In the genomic region with DNA sequence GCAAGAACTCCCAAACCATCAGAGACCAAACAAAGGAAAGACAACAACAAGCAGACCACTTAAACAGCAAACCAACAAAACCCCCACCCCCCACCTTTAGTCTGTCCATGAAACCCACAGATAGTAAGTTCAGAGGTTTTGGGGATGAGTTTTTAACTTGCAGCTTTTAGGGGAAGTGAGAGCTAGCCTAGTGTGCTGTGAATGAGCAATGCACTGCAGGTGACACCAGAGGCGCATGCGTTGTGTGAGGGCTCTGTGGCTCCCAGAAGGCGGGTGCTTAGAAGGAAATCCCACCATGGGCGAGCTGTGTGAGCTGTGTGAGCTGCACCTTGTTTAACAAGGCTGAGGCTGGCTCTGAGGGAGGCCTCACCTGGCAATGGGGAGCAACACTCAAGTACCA, we compare ENCODE assay signal across 17 mouse cellular contexts. TPM values are rescaled to one million over a fixed set of nuclear protein-coding genes. Genes with fewer than 3 reads are reported as not detected.
"Had no signal": no experiment of that assay in that cellular context is flagged by ENCODE, and none has a peak within 500 bp of the region (broad histone marks: within the 10 kb centered on the region; RNA-seq: fewer than 3 reads in every experiment).

No protein-coding gene starts in this region.

- ATAC-seq: liver, embryonic 12.5 days had no signal

- DNase-seq: kidney, adult 2 months; kidney, postnatal 25 days; lung, embryonic 14.5 days; lung, postnatal 10 days; right cerebral cortex, adult 18-20 months; right cerebral cortex, postnatal 25 days; thymus, postnatal 36 days had no signal

- H3K9ac ChIP-seq: limb, embryonic 15.5 days; liver, embryonic 12.5 days; lung, embryonic 14.5 days; midbrain, embryonic 12.5 days; stomach, embryonic 15.5 days had no signal

- H3K9me3 ChIP-seq: limb, embryonic 15.5 days; liver, embryonic 12.5 days; megakaryocyte, embryonic 14.5 days; midbrain, embryonic 12.5 days; stomach, embryonic 15.5 days had no signal

- H3K4me3 ChIP-seq: left cerebral cortex, adult 2 months; limb, embryonic 15.5 days; liver, embryonic 12.5 days; megakaryocyte, embryonic 14.5 days; midbrain, embryonic 12.5 days; stomach, embryonic 15.5 days had no signal

- H3K27ac ChIP-seq: left cerebral cortex, adult 2 months; limb, embryonic 15.5 days; liver, embryonic 12.5 days; macrophage; midbrain, embryonic 12.5 days; stomach, embryonic 15.5 days had no signal

- H3K36me3 ChIP-seq: midbrain, embryonic 12.5 days; stomach, embryonic 15.5 days had no signal

- H3K4me2 ChIP-seq: limb, embryonic 15.5 days; liver, embryonic 12.5 days; lung, embryonic 14.5 days; midbrain, embryonic 12.5 days; stomach, embryonic 15.5 days had no signal

- H3K4me1 ChIP-seq: megakaryocyte, embryonic 14.5 days had no signal

- H3K27me3 ChIP-seq: limb, embryonic 15.5 days; liver, embryonic 12.5 days; megakaryocyte, embryonic 14.5 days; stomach, embryonic 15.5 days had no signal

RNA-seq across cellular contexts. Expression of gene Skor1, which starts 44.0 kb away (rescaled TPM):
- total RNA-seq: monocyte, adult 5-6 weeks had no signal
- polyA plus RNA-seq: kidney, embryonic 16.5 days; liver, embryonic 12.5 days; liver, embryonic 16.5 days; lung, embryonic 14.5 days; stomach, embryonic 15.5 days had no signal
